Comparison of ENCODE assay signal across 18 mouse cellular contexts in genomic region chr7:112896363-112896762, GRCm38 (mm10). TPM values are rescaled to one million over a fixed set of nuclear protein-coding genes. Genes with fewer than 3 reads are reported as not detected.
"Had no signal": no experiment of that assay in that cellular context is flagged by ENCODE, and none has a peak within 500 bp of the region (broad histone marks: within the 10 kb centered on the region; RNA-seq: fewer than 3 reads in every experiment).

No protein-coding gene starts in this region.

- H3K36me3 ChIP-seq: midbrain, embryonic 15.5 days had no signal

- ATAC-seq: lung, postnatal 0 days; midbrain, embryonic 13.5 days; midbrain, embryonic 15.5 days had no signal

- H3K4me2 ChIP-seq: lung, embryonic 15.5 days; midbrain, embryonic 11.5 days; midbrain, embryonic 13.5 days; midbrain, embryonic 15.5 days; neural tube, embryonic 12.5 days; stomach, embryonic 15.5 days had no signal

- DNase-seq: lung, postnatal 14 days; lung, postnatal 36 days; right cerebral cortex, postnatal 14 days; thymus, adult 2 months; thymus, postnatal 25 days; thymus, postnatal 4 days had no signal

- H3K9ac ChIP-seq: lung, embryonic 15.5 days; midbrain, embryonic 13.5 days; midbrain, embryonic 15.5 days; neural tube, embryonic 12.5 days; stomach, embryonic 15.5 days had no signal

- H3K9me3 ChIP-seq: lung, embryonic 15.5 days; megakaryocyte, embryonic 14.5 days; midbrain, embryonic 13.5 days; midbrain, embryonic 15.5 days; neural tube, embryonic 12.5 days; stomach, embryonic 15.5 days had no signal

- H3K4me1 ChIP-seq: lung, embryonic 15.5 days; megakaryocyte, embryonic 14.5 days; midbrain, embryonic 13.5 days; midbrain, embryonic 15.5 days; neural tube, embryonic 12.5 days; stomach, embryonic 15.5 days had no signal

- H3K27ac ChIP-seq: lung, embryonic 15.5 days; macrophage; midbrain, embryonic 13.5 days; midbrain, embryonic 15.5 days; neural tube, embryonic 12.5 days; stomach, embryonic 15.5 days; stomach, postnatal 0 days had no signal

- H3K4me3 ChIP-seq: lung, embryonic 15.5 days; megakaryocyte, embryonic 14.5 days; midbrain, embryonic 13.5 days; midbrain, embryonic 15.5 days; neural tube, embryonic 12.5 days; stomach, embryonic 15.5 days had no signal

- H3K27me3 ChIP-seq: lung, embryonic 15.5 days; midbrain, embryonic 13.5 days; midbrain, embryonic 15.5 days; neural tube, embryonic 12.5 days; stomach, embryonic 15.5 days had no signal

RNA-seq across cellular contexts. Expression of gene Rassf10, which starts 57.4 kb away (rescaled TPM):
- total RNA-seq: monocyte, adult 5-6 weeks; neutrophil, adult 5-6 weeks had no signal
- polyA plus RNA-seq: macrophage had no signal
